ENCODE assay signal across 12 mouse cellular contexts in the genomic region with DNA sequence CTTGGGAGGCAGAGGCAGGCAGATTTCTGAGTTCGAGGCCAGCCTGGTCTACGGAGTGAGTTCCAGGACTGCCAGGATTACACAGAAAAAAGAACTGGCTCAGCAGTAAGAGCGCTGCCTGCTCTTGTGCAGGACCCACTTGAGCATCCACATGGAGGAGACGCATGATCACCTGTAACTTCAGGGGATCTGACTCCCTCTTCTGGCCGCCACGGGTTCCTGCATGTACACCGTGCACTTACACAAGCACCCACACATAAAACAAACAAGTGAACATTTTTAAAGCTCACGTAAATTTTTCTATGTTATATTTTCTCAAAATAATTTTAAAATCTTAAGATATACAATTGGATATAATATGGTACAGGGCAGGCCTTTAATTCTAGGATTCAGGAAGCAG. TPM values are rescaled to one million over a fixed set of nuclear protein-coding genes. Genes with fewer than 3 reads are reported as not detected.
DNase-seq lines count a peak whose midpoint lies in the region; ATAC-seq lines count a peak whose summit lies in the region.
"Had no signal": no experiment of that assay in that cellular context is flagged by ENCODE, and none has a peak within 500 bp of the region (broad histone marks: within the 10 kb centered on the region; RNA-seq: fewer than 3 reads in every experiment).

No protein-coding gene starts in this region.

- 70% methylated on average over 8 of the region's 8 CpGs for WGBS in liver, embryonic 12.5 days (ENCODE audit: insufficient replicate concordance)
- 97% methylated on average over 8 of the region's 8 CpGs for WGBS in hindbrain, embryonic 12.5 days
- WGBS in forebrain, embryonic 16.5 days, result 87% methylated on average over 8 of the region's 8 CpGs

- no peak overlapping the region for H3K27ac ChIP-seq in liver, embryonic 12.5 days
- H3K27ac ChIP-seq in hindbrain, embryonic 12.5 days, result no peak overlapping the region
- H3K27ac ChIP-seq in forebrain, embryonic 16.5 days (ENCODE audit: low read length), result no peak overlapping the region
- H3K27ac ChIP-seq: forebrain, embryonic 13.5 days; stomach, embryonic 15.5 days had no signal

- peak; percentile 19 for DNase-seq in liver
- DNase-seq in B cell, adult 2 months, result peak; percentile 48 to 53
- peak; percentile 25 for DNase-seq in NIH3T3 (ENCODE audit: low read depth)
- peak; percentile 54 for DNase-seq in naive thymus-derived CD4-positive, alpha-beta T cell, adult 2 months (ENCODE audit: low read depth)
- no peak for DNase-seq in cerebellum, postnatal 10 days

- no peak overlapping the region for H3K4me3 ChIP-seq in liver, embryonic 12.5 days
- H3K4me3 ChIP-seq in hindbrain, embryonic 12.5 days, result no peak overlapping the region
- H3K4me3 ChIP-seq in forebrain, embryonic 16.5 days (replicated peaks; ENCODE audit: low read length), result no peak overlapping the region
- H3K4me3 ChIP-seq: forebrain, embryonic 13.5 days; liver, embryonic 15.5 days; stomach, embryonic 15.5 days had no signal

- peaks cover 36% of the 10 kb centered on the region for H3K4me1 ChIP-seq in liver, embryonic 12.5 days
- H3K4me1 ChIP-seq in hindbrain, embryonic 12.5 days, result no peaks in the 10 kb centered on the region
- H3K4me1 ChIP-seq in forebrain, embryonic 16.5 days (replicated peaks; ENCODE audit: control insufficient read depth, insufficient read depth, low read length), result peaks cover 6% of the 10 kb centered on the region; the same call in 1 of the 2 replicates
- H3K4me1 ChIP-seq: stomach, embryonic 15.5 days had no signal

- H3K36me3 ChIP-seq in liver, embryonic 12.5 days, result no peaks in the 10 kb centered on the region
- H3K36me3 ChIP-seq in hindbrain, embryonic 12.5 days, result no peaks in the 10 kb centered on the region
- no peaks in the 10 kb centered on the region for H3K36me3 ChIP-seq in forebrain, embryonic 16.5 days (ENCODE audit: control insufficient read depth, insufficient read depth)
- H3K36me3 ChIP-seq: liver, embryonic 15.5 days; stomach, embryonic 15.5 days had no signal

- no peak overlapping the region for H3K9ac ChIP-seq in liver, embryonic 12.5 days
- H3K9ac ChIP-seq in hindbrain, embryonic 12.5 days, result no peak overlapping the region
- no peak overlapping the region for H3K9ac ChIP-seq in forebrain, embryonic 16.5 days (replicated peaks; ENCODE audit: low read depth, low read length)
- H3K9ac ChIP-seq: forebrain, embryonic 13.5 days; liver, embryonic 15.5 days; stomach, embryonic 15.5 days had no signal

- no peaks in the 10 kb centered on the region for H3K27me3 ChIP-seq in liver, embryonic 12.5 days (replicated peaks)
- H3K27me3 ChIP-seq in hindbrain, embryonic 12.5 days, result no peaks in the 10 kb centered on the region
- no peaks in the 10 kb centered on the region for H3K27me3 ChIP-seq in forebrain, embryonic 16.5 days (replicated peaks; ENCODE audit: control insufficient read depth, insufficient read depth, low read length)
- H3K27me3 ChIP-seq: forebrain, embryonic 13.5 days; liver, embryonic 15.5 days; stomach, embryonic 15.5 days had no signal

- ATAC-seq in liver, embryonic 12.5 days, result no peak
- no peak for ATAC-seq in hindbrain, embryonic 12.5 days (ENCODE audit: low FRiP score)
- ATAC-seq in forebrain, embryonic 16.5 days, result no peak
- ATAC-seq: intestine, embryonic 16.5 days had no signal

- no peak overlapping the region for H3K4me2 ChIP-seq in liver, embryonic 12.5 days
- no peak overlapping the region for H3K4me2 ChIP-seq in hindbrain, embryonic 12.5 days (replicated peaks)
- no peak overlapping the region for H3K4me2 ChIP-seq in forebrain, embryonic 16.5 days (ENCODE audit: low read length)
- H3K4me2 ChIP-seq: forebrain, embryonic 13.5 days; liver, embryonic 15.5 days; stomach, embryonic 15.5 days had no signal

- H3K9me3 ChIP-seq in liver, embryonic 12.5 days (replicated peaks), result no peaks in the 10 kb centered on the region
- no peaks in the 10 kb centered on the region for H3K9me3 ChIP-seq in hindbrain, embryonic 12.5 days (replicated peaks)
- no peaks in the 10 kb centered on the region for H3K9me3 ChIP-seq in forebrain, embryonic 16.5 days (ENCODE audit: control insufficient read depth, low read length)
- H3K9me3 ChIP-seq: forebrain, embryonic 13.5 days; liver, embryonic 15.5 days; stomach, embryonic 15.5 days had no signal

RNA-seq across cellular contexts. Expression of a gene that starts 3.2 kb away (rescaled TPM):
- polyA plus RNA-seq in liver, embryonic 12.5 days (2016; fragmentation: Nextera tagmentation; extraction: Ambion mirVana), result 3.7 and 4.1 TPM in 2 replicates
- polyA plus RNA-seq in hindbrain, embryonic 12.5 days (2016; fragmentation: Nextera tagmentation; extraction: Ambion mirVana), result 1.8 and 2.9 TPM in 2 replicates
- 4.4 and 4.9 TPM in 2 replicates for polyA plus RNA-seq in forebrain, embryonic 16.5 days (2015; fragmentation: Nextera tagmentation; extraction: Ambion mirVana)

RNA-seq across cellular contexts. Expression of a gene that starts 4.4 kb away (rescaled TPM):
- 7.9 and 8.4 TPM in 2 replicates for polyA plus RNA-seq in liver, embryonic 12.5 days (2016; fragmentation: Nextera tagmentation; extraction: Ambion mirVana)
- polyA plus RNA-seq in hindbrain, embryonic 12.5 days (2016; fragmentation: Nextera tagmentation; extraction: Ambion mirVana), result 0.09 TPM in 1 of 2 replicates, not detected in the other
- not detected in 2 replicates for polyA plus RNA-seq in forebrain, embryonic 16.5 days (2015; fragmentation: Nextera tagmentation; extraction: Ambion mirVana)
- polyA plus RNA-seq: forebrain, embryonic 13.5 days had no signal

RNA-seq across cellular contexts. Expression of a gene that starts 20.7 kb away (rescaled TPM):
- not detected in 2 replicates for polyA plus RNA-seq in liver, embryonic 12.5 days (2016; fragmentation: Nextera tagmentation; extraction: Ambion mirVana)
- polyA plus RNA-seq in hindbrain, embryonic 12.5 days (2016; fragmentation: Nextera tagmentation; extraction: Ambion mirVana), result not detected in 2 replicates
- not detected in 2 replicates for polyA plus RNA-seq in forebrain, embryonic 16.5 days (2015; fragmentation: Nextera tagmentation; extraction: Ambion mirVana)
- polyA plus RNA-seq: forebrain, embryonic 13.5 days; intestine, embryonic 16.5 days; liver, embryonic 15.5 days; stomach, embryonic 15.5 days had no signal

RNA-seq across cellular contexts. Expression of a gene that starts 51.9 kb away (rescaled TPM):
- polyA plus RNA-seq in liver, embryonic 12.5 days (2016; fragmentation: Nextera tagmentation; extraction: Ambion mirVana), result 0.05 TPM in 1 of 2 replicates, not detected in the other
- 0.15 and 0.61 TPM in 2 replicates for polyA plus RNA-seq in hindbrain, embryonic 12.5 days (2016; fragmentation: Nextera tagmentation; extraction: Ambion mirVana)
- 0.20 and 0.30 TPM in 2 replicates for polyA plus RNA-seq in forebrain, embryonic 16.5 days (2015; fragmentation: Nextera tagmentation; extraction: Ambion mirVana)
- polyA plus RNA-seq: intestine, embryonic 16.5 days; liver, embryonic 15.5 days had no signal

Comparison
In these comparisons a context has a peak if more than half of its experiments do, and no peak if none do; other contexts are left out.
1. DNase-seq: peak in liver (single experiment), B cell, adult 2 months (2 of 2), NIH3T3 (single experiment) and naive thymus-derived CD4-positive, alpha-beta T cell, adult 2 months (single experiment); none in cerebellum, postnatal 10 days (0 of 2).